Mouse (Mus musculus): ENCODE measurements at regions not wholly inside any gene's neighbourhood (a gene's known extent, or its start where the extent isn't known, plus 50 kb on each side); places are given as distances from the start of the nearest gene placed in this dataset.

- no peak for ATAC-seq (ENCODE audit: low FRiP score, low read depth)
- WGBS, result 33% methylated on average over 3 of the region's 3 CpGs
- Histone ChIP-seq H3K4me2 (replicated peaks) (no peak overlapping the region), H3K27me3 (no peaks in the 10 kb centered on the region), H3K36me3 (no peaks in the 10 kb centered on the region), H3K27ac (no peak overlapping the region), H3K9ac (no peak overlapping the region), H3K9me3 (no peaks in the 10 kb centered on the region), H3K4me3 (no peak overlapping the region), H3K4me1 (no peaks in the 10 kb centered on the region)
Observed at GRCm38 (mm10) chr11:71697017-71697416, 52.7 kb upstream of the Wscd1 start.

GRCm38 (mm10) chr11:71698836-71699235 is 50.9 kb upstream of the Wscd1 start:
- Histone ChIP-seq H3K4me1 (no peaks in the 10 kb centered on the region), H3K9me3 (no peaks in the 10 kb centered on the region), H3K9ac (no peak overlapping the region), H3K36me3 (no peaks in the 10 kb centered on the region), H3K27ac (no peak overlapping the region), H3K27me3 (no peaks in the 10 kb centered on the region), H3K4me2 (replicated peaks) (no peak overlapping the region), H3K4me3 (no peak overlapping the region)
- ATAC-seq (ENCODE audit: low FRiP score, low read depth), result no peak
- WGBS, result 95% methylated on average over 4 of the region's 4 CpGs
